Mouse (Mus musculus) liver (tissue): ENCODE measurements around the gene Ccser2.

Experiments
- DNase-seq: peaks from one replicate; pipeline ENCODE4 v3.0.0-alpha.2; 2020; ENCODE audit warnings: mixed read lengths

Gene Ccser2

DNA sequence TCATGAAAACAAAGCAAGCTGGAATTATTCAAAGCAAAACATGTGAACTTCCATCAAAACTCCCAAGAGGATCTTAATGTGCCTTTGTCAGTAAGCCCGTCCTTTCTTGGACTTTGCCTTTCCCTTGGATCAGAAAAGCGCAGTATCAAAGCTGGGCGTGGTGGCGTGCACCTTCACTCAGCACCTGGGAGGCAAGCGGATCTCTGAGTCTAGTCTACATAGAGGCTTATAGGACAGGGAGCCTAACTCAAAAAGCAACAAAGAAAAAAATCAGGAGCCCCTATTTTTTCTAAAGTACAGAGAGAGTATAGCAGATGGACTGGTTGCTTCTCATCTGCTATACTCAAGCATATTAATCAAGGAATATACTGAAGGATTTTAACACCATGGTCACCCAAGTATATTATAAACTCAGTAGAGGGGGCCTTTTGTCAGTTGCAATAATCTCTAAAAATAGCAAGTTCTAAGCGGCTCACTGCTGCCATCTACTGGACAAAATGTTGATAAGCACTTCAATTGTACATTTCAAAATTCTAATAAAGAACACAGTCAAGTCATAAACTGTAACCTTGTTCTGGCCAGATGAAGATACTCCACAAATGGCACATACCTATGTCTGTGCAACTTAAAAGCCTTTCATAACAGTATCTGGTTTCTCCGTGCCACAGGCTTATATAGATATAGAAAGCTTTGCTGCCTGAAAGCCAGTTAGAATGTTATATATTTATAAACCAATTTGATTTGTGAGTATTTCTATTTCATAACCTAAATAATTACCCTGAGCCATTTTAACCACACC is 31.3 kb downstream of the Ccser2 start:
- DNase-seq, result no peak

DNA sequence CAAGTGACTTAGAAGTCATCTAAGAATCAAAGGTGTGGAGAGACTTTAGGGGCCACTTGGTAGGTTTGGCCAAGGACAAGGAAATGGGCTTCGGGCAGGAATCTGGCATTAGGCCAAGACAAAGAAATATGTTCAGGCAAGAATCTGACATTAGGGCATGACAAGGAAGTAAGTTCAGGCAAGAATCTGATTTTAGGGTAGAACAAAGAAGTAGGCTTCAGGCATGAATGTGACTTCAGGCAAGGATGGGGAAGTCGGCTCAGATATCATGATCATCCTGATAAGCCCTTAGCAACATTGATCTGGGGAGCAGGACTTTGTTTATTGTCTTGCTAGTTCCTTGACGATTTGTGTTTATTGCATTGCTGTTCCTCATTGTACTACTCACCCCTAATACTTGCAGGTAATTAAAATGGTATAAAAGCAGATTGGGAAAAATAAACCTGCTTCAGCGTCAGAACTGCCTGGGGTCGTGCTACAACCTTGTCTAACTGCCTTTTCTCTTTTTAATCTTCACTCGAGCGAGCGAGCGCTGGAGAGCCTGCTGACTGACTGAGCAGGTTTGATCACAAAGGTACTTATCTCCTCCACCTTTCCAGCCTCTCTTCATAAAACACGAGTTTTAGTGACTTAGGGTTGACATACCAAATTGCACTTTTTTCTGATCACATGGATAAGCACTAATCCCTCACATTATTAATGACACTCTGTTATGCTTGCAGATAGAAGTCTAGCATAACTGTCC is 35.8 kb downstream of the Ccser2 start:
- DNase-seq, result no peak

DNA sequence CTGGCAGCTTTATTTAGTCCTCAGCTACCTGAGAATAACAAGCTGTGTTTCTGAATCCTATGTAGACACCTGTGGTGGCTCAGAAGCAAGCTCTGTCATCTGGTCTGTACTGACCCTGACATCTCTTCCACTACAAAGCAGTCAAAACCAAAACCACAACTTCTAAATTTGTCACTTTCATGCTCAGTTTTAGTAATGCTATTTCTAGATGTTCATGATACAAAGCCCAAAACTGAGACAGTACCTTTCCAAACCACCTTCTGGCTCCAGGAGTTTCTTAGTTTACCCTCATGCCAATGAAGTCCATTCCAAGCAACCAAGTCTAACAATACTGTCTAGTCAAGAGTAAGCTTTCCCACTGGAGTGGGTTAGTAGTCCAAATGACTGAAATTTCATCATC is 36.5 kb downstream of the Ccser2 start:
- DNase-seq, result no peak

DNA sequence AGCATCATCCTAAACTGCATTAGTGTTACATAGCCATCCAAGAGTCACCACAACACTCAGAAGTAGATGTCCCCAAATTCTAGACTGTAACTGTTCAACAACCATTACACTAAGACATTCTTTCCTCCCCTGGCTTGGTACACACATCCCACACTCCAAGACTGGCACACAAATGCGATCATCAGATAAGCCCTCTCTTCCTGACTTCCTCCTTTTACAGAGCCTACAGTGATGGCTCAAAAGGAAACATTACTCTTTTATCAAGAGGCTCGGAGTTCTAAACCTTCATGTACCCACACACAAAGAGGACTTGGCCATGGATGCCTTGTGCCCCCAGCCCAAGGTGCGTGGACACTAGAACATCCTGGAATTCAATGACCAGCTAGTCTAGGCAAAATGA is 45.2 kb downstream of the Ccser2 start:
- no peak for DNase-seq

DNA sequence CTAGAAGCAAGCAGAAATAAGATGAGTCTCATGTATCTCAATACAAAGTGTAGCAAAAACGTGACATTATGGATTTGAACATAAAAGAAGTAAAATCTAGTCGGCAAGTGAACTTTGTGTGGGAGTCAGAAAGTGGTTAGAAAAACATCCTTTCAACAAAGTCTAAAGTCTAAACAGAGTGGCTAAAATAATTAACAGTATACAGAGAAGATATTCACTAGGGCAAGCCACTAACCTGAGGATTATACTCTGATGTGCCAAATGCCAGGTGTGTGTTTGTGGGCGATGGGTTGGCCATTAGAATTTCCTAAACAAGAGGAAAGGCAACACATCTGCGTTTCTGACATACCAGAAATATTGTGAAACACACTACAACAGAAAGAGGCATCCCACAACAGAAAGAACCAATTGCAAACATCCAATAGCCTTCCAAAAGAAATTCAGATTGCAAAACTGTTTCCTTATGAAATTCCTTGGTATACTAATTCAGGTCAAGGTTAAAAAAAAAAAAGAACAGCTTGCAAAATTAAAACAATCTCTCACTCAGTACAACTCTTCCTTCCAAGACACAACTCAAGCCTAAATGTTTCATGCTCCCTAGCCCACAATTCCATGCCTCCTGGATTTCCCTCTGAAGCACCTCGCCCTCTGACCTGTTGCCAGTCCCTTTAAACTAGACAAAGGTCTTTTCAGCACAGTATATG is 47.1 kb downstream of the Ccser2 start:
- DNase-seq, result no peak

DNA sequence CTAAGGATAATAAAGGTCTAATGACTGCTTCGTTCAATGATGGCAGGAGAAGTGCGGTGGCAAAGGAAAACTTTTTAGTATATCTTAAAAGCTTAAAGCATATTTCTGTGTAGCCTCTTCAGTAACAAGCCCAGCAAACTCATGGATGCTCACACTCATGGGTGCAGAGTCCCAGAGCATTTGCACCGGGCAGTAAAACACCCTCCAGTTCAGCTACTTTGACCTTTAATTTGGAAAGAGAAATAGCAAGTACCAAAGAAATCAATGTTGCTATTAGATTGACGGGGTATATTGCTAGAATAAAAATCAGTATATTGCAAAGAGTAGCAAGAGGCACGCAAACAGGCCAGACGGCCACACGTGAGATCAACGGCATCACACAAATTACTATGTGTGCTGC is 48.7 kb downstream of the Ccser2 start:
- no peak for DNase-seq

DNA sequence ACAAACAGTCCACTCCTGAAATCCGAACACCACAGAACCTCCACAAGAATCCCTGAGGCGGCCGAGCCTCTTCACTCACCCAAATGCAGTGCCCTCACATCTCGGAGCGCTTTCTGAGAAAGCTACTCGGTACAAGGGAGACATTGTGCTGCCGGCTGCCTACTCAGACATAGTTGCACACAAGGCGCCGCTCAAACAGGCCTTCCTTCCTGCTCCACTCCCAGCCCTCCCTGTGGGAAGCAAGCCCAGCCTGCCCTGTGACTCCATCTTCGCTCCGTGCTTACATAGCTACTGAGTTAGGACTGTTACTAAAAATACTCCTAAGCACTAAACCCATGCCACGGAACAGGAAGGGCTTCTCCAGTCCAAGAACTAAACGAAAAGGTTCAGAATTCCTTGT is 49.4 kb downstream of the Ccser2 start:
- peak; percentile 25 for DNase-seq

DNA sequence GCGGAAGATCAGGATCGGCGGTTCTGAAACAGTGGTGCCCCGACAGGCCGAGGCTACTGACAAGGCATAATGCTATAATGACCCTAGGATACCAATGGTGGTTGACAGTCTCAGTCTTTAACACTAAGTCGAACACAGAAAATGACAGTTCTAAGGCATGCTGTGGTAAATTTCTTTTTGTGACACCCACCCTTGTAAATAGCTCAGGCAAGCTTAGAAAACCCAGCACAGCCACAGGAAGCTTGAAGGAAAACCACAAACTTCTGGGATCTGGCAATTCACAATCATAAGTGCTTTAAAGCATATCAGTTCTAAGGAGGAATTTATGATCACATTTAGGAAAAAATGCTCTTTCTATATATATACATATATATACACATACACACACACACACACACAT is 53.4 kb downstream of the Ccser2 start:
- DNase-seq, result no peak

DNA sequence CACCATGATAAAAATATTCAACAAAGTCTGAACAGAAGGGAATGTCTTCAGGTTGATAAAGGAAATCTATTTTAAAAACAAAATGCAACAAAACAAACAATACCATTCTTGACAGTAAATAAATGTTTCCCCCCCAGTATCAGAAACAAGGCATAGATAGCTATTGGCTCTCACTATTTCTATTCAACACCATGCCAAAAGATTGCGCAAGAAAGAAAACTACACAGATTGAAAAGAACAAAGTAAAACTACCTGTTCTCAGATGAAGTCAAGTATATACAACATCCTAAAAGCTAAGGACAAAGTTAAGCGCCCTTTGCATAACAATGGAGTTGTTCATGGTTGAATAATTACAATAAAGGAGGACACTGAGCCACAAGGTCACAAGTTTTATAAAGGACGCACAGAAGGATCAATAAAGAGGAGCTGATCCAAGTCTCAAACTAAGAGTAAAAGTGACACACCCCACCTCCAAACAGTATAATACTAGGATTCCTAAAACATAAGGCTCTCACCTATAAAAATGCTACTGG is 54.0 kb downstream of the Ccser2 start:
- no peak for DNase-seq

DNA sequence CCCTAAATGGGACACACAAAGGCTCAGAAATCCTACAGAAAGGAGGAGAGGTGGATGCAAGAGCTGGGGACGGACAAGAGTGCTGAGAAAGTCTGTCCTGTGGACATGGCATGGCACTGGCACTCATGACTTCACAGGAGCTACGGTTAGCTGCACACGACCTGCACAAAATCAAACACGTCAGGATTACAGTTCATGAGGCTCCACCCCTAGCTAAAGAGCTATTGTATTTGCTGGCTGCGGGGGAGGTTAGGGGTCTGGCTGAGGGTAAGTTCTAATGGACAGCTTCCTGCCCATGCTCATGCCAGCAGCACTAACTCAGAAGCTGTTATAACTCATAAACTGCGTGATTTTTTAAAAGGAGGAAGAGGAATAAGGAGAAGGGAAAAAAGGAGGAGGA is 56.8 kb downstream of the Ccser2 start:
- no peak for DNase-seq

DNA sequence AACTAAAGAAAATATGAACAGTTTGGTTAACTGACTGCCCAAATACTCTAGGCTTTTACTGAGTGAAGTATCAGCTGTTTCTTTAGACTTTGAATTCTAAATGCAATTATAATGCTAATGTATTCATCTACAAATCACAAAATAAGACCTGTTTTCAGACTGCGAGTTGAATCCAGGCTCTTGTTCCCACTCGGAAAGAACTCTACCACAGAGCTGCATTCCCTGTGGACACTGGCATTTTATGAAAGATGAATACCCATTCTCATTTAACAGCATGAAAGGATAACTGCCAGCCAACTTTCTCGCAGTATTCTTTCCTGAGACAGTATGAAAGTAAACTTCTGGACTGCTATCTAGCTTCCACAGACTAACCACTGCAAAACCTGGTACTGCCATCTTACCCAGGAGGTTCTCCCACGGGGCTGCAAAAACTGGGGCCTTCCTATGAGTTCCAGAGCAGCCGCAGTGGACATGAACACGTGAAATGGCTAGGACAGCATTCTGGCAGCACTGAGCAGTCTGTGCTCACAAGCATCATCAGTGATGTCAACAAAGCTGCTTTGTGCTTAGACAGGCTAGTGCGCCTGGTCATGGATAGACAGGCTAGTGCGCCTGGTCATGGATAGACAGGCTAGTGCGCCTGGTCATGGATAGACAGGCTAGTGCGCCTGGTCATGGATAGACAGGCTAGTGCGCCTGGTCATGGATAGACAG is 62.6 kb downstream of the Ccser2 start:
- DNase-seq, result no peak

DNA sequence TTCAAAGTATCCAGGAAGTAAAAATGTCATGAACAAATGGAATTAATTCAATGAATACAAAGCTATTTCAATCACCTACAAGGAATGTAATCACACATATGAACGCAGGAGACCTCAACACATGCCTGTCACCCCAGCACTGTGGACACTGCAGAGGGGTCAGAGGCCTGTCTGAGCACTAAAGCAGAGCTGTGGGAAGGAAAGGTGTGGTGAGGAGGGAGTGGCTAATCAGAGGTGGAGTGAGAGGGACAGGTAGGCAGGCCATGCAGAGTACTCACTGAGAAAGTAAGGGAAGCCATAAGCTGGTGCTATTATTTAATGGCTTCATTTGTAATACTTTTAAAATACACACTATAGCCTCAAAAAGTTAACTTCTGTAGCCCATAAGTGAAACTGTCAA is 64.4 kb downstream of the Ccser2 start:
- DNase-seq, result no peak

DNA sequence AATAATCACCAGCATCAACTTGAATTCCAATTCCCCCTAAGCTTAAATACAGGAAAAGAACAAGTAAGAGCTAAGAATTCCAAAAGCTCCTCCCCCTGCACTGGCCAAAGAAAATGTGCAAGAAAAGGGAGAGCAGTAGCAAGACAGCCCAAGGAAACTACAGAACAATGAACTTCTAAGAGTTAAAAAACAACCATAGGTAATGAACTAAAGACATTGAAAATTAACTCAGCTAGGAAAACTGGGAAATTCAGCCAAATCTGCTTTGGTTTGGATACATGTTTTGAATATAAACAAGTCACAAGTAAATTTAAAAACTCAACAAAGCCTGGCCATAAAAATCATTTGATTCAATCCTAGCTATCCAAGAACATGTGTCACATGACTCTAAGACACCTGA is 67.7 kb downstream of the Ccser2 start:
- no peak for DNase-seq

DNA sequence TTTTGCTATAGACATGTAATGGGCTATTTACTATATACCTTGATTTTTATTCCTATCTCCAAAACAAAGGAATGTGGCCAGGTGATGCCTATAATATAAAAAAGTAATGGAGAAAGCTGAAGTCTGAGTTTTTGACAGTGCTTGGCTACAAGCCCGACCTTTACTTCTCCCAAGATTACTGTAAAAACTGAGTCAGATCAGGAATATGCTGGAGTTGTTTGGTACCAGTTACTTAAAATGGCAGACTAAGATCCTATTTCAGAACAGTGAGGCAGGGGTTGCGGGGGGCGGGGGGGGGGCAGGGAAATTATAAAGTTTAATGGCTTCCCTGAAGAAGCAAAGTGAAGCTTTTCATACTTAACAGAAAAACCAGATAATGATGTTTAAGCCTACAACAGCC is 73.9 kb downstream of the Ccser2 start:
- DNase-seq, result no peak

DNA sequence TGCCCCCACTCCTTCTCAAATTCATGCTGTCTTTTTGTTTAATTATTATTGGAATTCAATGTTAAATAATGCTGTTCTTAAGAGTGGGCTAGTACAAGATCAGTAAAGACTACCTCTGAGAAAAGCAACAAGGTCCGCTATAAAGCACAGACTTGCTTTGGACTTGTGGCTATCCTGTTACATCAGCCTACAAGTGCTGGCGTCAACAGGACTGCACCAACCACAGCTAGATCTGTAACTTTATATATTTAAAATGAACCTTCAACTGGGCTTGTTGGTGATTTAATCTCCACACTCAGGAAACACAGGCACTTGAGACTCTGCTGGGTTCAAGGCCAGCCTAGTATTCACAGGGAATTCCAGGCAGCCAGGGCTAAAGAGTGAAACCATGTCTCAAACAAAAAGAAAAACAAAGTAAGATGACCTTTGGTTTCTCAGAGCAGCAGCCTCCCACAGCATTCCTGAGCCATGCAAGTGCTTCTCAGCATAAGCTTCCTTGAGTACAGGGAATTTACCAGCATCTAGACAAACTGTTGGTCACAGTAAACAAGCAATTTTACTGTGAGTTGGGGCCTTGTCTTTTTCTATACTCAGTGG is 75.7 kb downstream of the Ccser2 start:
- DNase-seq, result no peak

DNA sequence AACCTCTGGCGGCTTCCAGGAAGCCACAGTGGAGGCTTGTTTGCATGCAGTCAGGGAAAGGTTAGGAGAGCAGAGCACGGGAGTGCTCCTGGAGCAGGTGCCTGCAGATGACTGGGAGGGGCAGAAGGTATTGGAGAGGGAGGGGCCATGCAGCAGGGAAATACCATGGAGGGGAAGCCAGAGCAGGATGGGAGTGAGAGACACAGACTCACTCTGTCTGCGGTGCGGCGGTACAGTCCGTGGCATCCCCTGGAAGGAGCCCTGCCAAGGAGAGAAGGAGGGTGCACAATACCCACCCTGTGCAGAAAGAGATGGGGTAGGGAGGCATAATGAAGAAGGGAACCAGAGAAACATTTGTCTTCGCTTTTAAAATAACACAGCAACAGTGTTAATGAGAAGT is 78.4 kb downstream of the Ccser2 start:
- no peak for DNase-seq

DNA sequence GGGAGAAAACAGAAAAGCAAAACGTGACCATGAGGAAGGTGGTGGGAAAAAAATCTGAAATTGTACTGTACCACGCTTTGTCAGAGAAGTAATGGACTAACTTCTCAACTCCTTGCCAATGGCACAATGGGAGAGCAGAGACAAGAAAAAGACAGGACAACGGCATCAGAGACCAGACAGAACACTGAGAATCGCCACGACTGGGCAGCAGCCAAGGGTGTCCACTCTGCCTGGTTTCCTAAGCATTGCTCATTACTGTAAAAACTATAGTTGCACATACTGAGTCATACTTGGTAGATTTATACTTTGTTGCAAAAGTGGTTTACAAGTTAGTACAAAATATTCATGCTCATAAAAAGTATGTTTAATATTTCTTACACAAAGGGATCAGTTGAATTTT is 82.9 kb downstream of the Ccser2 start:
- DNase-seq, result no peak

DNA sequence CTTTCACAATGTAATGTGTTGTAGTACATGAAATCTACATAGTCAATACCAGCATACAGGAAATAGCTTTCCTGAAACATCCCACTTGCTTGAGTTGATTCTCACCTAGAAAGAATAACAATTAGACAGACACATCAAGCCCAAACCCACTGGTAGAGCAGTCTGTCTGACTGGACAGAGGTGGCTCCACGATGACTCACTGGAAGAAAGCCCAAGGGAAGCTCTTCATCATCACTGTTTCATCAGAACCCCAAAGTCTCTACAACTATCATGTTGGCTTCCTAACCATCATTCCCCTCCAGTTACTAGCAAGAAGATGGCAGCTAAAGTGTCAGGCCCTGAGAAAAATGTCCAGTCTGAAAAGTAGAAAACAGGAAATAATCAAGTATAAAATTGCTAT is 83.5 kb downstream of the Ccser2 start:
- DNase-seq, result no peak

DNA sequence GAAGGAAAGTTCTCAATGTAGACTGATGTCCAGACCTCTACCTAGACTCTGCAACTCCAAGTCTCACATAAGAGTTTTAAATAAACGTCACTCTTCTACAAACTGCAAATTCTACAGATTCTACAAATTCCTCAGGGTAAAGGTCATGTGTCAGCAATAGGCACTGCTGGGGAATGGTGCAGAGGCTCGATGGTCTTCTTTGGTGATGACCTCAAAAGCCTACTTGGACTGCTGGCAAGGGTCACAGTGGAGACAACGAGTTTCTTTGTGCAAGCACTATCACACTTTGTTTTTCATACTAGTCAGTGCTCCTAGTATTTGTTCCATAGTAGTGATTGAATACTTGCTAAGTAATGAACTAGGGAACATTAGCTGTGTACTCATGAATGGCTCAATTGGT is 85.0 kb downstream of the Ccser2 start:
- no peak for DNase-seq

DNA sequence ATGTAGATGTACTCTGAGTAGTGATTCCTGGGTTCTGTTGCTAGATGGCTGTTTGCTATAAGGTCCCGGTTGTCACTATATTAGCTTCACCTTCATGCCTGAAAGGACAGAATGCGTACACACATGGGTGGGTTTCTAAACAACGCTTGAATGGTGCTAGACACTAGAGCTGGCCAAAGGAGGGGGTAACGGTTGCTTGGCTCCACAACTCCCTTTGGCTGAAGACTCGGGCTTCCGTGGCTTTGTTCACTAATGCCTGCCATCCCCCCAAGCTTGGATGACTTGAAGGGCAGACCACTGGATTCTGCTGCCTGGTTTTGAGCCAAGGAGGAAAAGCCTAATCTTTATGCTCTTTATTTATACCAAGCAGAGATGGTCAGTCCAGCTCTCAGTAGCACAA is 98.3 kb downstream of the Ccser2 start:
- DNase-seq, result no peak

DNA sequence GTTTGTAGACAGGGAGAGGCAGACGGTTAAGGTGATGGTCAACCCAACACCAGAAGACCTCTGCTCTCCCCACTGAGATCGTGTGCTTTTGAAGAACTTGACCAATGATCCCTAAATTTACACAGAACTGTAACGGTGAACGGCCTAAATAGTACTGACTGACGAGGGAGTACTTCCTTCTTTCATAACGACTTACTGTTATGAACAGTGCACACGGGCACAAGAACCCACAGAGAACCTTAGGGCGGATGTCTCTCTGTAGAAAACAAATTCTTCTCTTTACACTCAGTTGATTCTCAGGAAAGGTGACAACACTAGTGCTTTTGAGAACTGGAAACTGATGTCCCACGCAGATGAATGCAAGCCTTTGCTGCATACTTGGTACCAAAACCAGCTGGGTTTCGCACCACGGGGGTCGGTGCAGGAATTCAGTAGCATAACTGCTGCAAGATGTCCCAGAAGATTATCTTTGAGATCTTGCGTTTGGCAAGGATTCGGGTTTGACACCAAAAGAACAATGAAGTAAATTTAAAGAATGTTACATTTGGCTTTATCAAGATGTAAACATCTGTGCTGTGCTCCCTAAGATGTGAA is 99.7 kb downstream of the Ccser2 start:
- DNase-seq, result no peak
